Mouse (Mus musculus): ENCODE results near the gene Slc16a3. TPM values are rescaled to one million over a fixed set of nuclear protein-coding genes. Genes with fewer than 3 reads are reported as not detected.

The Slc16a3 gene
- polyA plus RNA-seq (2015; fragmentation: Nextera tagmentation; extraction: Ambion mirVana), result 12.7 and 16.8 TPM in 2 replicates

DNA sequence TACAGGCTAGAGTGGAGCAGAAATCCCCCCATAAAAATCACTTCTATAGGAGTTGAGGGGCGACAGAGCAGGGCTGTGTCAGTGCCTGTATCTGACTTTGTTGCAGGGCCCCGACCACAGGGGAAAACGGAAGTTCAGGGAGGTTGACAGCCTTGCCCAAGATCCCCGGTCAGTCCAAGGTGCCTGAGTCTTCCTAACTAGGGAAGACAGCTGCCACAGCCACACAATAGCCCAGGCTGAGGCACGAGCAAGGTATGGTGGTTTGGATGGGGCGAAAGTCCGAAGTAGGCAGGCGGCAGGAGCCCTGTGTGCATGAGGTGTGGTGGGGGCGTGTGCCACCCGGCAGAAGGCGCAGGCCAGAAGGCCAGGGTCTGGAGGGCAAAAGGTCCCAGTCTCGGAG lies at the start of gene Slc16a3:
TSS of gene Slc16a3 (plus strand) at position 153 of the 400 bp plus-strand sequence.
- Histone ChIP-seq H3K4me2 (peak within 1 kb of the TSS; percentile 62), H3K4me3 (peak within 1 kb of the TSS; percentile 43), H3K36me3 (no peaks in the 10 kb centered on the region), H3K27ac (replicated peaks) (no peak within 1 kb of the TSS), H3K4me1 (replicated peaks) (peaks cover 37% of the 10 kb centered on the region), H3K27me3 (peaks cover 32% of the 10 kb centered on the region), H3K9me3 (no peaks in the 10 kb centered on the region), H3K9ac (peak within 1 kb of the TSS; percentile 44)
- ATAC-seq (ENCODE audit: low read depth), result no peak
- 39% methylated on average over 12 of the region's 12 CpGs for WGBS

DNA sequence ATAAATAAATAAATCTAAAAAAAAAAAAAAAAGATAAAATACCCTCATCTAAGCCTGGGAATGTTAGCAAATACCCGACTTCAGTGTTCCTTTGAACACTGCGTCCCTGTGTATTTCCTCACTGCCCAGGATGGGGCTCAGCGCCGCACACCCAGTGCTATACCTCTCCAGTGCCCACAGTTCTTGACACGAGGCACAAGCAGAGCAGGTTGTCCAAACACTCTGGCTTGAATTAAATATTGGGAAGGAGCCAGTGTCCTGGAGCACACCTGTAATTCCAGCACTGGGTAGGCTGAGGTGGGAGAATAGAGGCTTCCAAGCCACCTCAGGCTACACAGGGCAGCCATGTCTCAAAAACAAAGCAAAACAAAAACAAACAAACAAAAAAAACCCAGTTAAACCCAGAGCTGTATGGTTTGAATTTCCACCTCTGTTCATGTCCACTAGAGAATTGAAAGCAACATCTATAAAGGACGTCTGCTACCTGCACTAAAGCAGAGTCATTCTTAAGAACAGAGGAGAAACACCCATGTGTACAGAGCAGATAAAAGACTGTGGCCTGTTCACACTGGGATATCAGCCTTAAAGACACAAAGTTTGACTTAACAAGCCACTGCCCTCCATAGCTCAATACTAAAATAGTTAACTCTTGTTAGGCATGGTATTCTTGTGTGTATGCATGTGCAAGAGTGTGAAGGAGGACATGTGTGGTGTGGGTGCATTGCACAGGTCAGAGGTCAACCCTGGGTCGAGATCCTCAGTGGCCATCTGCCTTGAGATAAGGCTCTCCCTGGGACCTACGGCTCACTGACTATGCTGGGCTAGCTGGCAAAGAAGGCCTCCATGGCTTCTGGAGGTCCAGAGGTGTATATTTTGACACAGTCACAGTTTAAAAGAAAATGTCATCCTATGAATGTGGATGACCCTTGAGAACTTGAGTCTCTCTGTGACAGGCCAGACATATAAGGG lies 47.7 kb upstream of the Slc16a3 start:
- Histone ChIP-seq H3K27ac (replicated peaks) (no peak overlapping the region), H3K36me3 (peaks cover 28% of the 10 kb centered on the region)
- 86% methylated on average over 8 of the region's 8 CpGs for whole genome bisulfite sequencing

GRCm38 (mm10) chr11:120901729-120902486 lies 46.4 kb upstream of the Slc16a3 start:
- H3K9me3 ChIP-seq, result no peaks in the 10 kb centered on the region
- 81% methylated on average over 21 of the region's 21 CpGs for WGBS
- no peak overlapping the region for H3K9ac ChIP-seq
- no peaks in the 10 kb centered on the region for H3K27me3 ChIP-seq
- no peaks in the 10 kb centered on the region for H3K4me1 ChIP-seq (replicated peaks)
- H3K27ac ChIP-seq (replicated peaks), result no peak overlapping the region
- no peak overlapping the region for H3K4me3 ChIP-seq
- no peak for ATAC-seq (ENCODE audit: low read depth)
- peaks cover 15% of the 10 kb centered on the region for H3K36me3 ChIP-seq
- H3K4me2 ChIP-seq, result no peak overlapping the region

More for the DNA sequence above, 47.7 kb upstream of the Slc16a3 start:
- Histone ChIP-seq H3K9me3 (no peaks in the 10 kb centered on the region), H3K4me2 (no peak overlapping the region), H3K9ac (no peak overlapping the region), H3K4me1 (replicated peaks) (no peaks in the 10 kb centered on the region), H3K4me3 (no peak overlapping the region), H3K27me3 (no peaks in the 10 kb centered on the region)
- ATAC-seq (ENCODE audit: low read depth), result no peak

DNA sequence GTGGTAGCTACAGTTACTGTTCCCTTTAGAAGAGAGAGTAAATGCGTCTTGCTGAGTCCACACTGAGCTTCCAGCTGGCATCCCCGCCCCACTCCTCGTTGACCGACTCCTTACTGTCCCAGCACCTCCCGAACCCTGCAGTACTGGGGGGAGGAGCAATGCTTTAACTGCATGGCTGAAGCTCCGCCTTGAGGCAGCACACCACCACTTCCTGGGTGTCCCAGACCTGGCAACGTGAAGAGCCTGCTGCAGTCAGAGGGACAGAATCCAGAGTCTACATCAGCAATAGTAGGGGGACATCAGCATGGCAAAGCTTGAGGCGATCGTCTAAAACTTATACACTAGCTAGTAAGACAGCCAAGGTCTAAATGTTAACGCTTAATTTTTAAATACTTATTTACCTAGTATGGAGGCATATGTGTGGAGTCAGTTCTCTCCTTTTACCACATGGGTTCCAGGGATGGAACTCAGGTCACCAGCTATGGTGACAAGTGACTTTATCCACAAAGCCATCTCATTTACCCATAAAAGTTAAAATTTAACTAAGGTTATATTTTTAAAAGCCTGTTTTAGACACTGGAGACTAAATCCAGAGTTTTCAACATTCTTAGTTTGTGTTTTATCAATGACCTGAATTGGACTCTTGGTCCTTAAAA lies 45.7 kb upstream of the Slc16a3 start:
- Histone ChIP-seq H3K27ac (replicated peaks) (no peak overlapping the region), H3K4me3 (no peak overlapping the region), H3K9ac (no peak overlapping the region), H3K27me3 (no peaks in the 10 kb centered on the region), H3K4me1 (replicated peaks) (no peaks in the 10 kb centered on the region), H3K36me3 (peaks cover 12% of the 10 kb centered on the region), H3K9me3 (no peaks in the 10 kb centered on the region), H3K4me2 (no peak overlapping the region)
- WGBS, result 44% methylated on average over 10 of the region's 10 CpGs
- ATAC-seq (ENCODE audit: low read depth), result no peak

GRCm38 (mm10) chr11:120903159-120903850 lies 45.0 kb upstream of the Slc16a3 start:
- Histone ChIP-seq H3K27me3 (no peaks in the 10 kb centered on the region), H3K4me3 (no peak overlapping the region), H3K9me3 (no peaks in the 10 kb centered on the region), H3K36me3 (peaks cover 10% of the 10 kb centered on the region; the same call in 1 of the 2 replicates), H3K9ac (no peak overlapping the region), H3K4me1 (replicated peaks) (no peaks in the 10 kb centered on the region), H3K4me2 (no peak overlapping the region), H3K27ac (replicated peaks) (no peak overlapping the region)
- no peak for ATAC-seq (ENCODE audit: low read depth)
- WGBS, result 85% methylated on average over 24 of the region's 24 CpGs

DNA sequence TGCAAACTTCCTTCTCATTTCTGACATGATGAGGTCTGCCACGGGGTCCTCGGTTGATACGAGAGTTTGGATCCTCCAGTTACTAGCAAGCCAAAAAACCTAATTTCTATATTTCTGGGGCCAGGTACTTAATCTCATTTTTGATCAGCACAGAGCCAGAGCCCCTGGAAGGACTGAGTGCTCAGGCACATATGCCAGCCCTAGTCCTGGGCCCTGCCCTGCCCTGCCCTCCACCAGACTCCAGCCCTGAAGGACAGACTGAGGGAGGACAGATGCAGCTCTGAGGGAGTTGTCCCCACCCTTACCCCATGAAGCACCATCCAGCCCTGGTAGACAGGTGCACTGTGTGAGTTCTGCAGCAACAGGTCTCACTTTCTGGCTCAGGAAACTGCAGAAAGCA lies 43.7 kb upstream of the Slc16a3 start:
- Histone ChIP-seq H3K4me1 (replicated peaks) (no peaks in the 10 kb centered on the region), H3K27ac (replicated peaks) (no peak overlapping the region), H3K27me3 (no peaks in the 10 kb centered on the region), H3K9ac (no peak overlapping the region), H3K9me3 (no peaks in the 10 kb centered on the region), H3K36me3 (peaks cover 10% of the 10 kb centered on the region; the same call in 1 of the 2 replicates), H3K4me2 (no peak overlapping the region), H3K4me3 (no peak overlapping the region)
- 93% methylated on average over 3 of the region's 3 CpGs for WGBS
- no peak for ATAC-seq (ENCODE audit: low read depth)

DNA sequence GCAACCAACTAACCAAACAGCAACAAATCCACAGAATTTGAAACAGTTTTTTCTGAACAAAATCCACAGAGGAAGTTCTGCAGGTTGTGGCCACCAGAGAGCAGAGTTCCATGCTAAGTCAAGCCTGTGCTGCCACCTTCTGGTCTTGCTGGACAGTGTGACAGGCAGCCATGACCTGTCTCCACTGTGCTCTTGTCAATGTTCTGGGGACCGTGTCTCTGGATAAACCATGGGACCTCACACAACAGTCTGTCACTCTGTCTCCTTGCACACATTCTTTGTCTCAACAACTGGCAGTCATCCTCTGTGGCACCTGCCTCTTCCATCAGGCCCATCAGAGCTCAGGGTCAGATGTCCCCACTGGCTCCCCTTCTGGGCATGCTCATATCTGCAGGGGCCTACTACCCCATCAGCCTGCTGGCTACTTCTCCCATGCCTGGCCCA lies 42.8 kb upstream of the Slc16a3 start:
- Histone ChIP-seq H3K9me3 (no peaks in the 10 kb centered on the region), H3K9ac (no peak overlapping the region), H3K27ac (replicated peaks) (no peak overlapping the region), H3K27me3 (no peaks in the 10 kb centered on the region), H3K4me1 (replicated peaks) (no peaks in the 10 kb centered on the region), H3K4me3 (no peak overlapping the region), H3K4me2 (no peak overlapping the region), H3K36me3 (peaks cover 10% of the 10 kb centered on the region; the same call in 1 of the 2 replicates)
- 28% methylated on average over 1 of the region's 1 CpGs for WGBS
- ATAC-seq (ENCODE audit: low read depth), result peak; percentile 36; the same call in 1 of the 2 replicates

DNA sequence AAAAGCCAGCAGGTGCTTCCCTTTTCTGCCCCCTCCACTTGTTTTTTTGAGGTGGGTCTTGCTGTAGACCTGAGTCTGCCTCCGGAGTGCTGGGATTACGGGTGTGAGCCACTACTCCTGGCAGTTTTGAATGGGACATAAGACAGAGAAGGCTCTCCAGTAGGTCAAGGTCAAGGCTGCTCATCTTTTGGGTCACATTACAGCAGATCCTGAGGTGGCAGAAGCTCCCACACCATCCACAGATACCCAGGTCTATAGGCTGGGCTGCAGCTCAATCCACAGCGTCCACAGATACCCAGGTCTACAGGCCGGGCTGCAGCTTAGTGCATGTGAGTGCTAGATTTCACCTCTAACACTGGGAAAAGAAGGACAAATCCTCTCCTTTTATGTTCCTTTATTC lies 34.5 kb upstream of the Slc16a3 start:
- no peak overlapping the region for H3K4me3 ChIP-seq
- no peak overlapping the region for H3K27ac ChIP-seq (replicated peaks)
- no peaks in the 10 kb centered on the region for H3K9me3 ChIP-seq
- H3K4me1 ChIP-seq (replicated peaks), result no peaks in the 10 kb centered on the region
- no peaks in the 10 kb centered on the region for H3K27me3 ChIP-seq
- no peak overlapping the region for H3K4me2 ChIP-seq
- peaks cover 20% of the 10 kb centered on the region for H3K36me3 ChIP-seq
- no peak overlapping the region for H3K9ac ChIP-seq
- no peak for ATAC-seq (ENCODE audit: low read depth)
- WGBS, result 94% methylated on average over 4 of the region's 4 CpGs

GRCm38 (mm10) chr11:120916477-120916876 lies 31.8 kb upstream of the Slc16a3 start:
- H3K36me3 ChIP-seq, result peaks cover 44% of the 10 kb centered on the region
- no peaks in the 10 kb centered on the region for H3K27me3 ChIP-seq
- ATAC-seq (ENCODE audit: low read depth), result no peak
- no peaks in the 10 kb centered on the region for H3K9me3 ChIP-seq
- H3K4me1 ChIP-seq (replicated peaks), result no peaks in the 10 kb centered on the region
- H3K27ac ChIP-seq (replicated peaks), result no peak overlapping the region
- no peak overlapping the region for H3K4me2 ChIP-seq
- no peak overlapping the region for H3K4me3 ChIP-seq
- no peak overlapping the region for H3K9ac ChIP-seq
- WGBS, result 83% methylated on average over 3 of the region's 3 CpGs

DNA sequence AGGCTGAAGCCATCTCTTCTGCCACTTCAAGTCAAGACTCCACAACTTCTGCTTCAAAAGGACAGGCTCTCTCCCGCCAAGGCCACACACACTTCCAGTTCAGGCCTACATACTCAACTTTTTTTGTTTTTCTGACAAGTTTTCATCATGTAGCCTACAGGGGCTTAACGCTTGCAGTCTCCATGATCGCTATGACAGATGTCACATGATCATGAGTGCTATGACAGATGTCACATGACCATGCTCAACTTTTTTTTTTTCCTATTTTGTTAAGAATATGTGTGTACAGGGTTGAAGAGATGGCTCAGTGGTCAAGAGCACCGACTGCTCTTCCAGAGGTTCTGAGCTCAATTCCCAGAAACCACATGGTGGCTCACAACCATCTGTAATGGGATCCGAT lies 30.5 kb upstream of the Slc16a3 start:
- Histone ChIP-seq H3K4me3 (no peak overlapping the region), H3K9ac (no peak overlapping the region), H3K27me3 (no peaks in the 10 kb centered on the region), H3K9me3 (no peaks in the 10 kb centered on the region), H3K27ac (replicated peaks) (no peak overlapping the region), H3K4me1 (replicated peaks) (no peaks in the 10 kb centered on the region), H3K4me2 (no peak overlapping the region), H3K36me3 (peaks cover 49% of the 10 kb centered on the region)
- WGBS, result 93% methylated on average over 5 of the region's 5 CpGs
- no peak for ATAC-seq (ENCODE audit: low read depth)

GRCm38 (mm10) chr11:120922528-120922927 lies 25.8 kb upstream of the Slc16a3 start:
- Histone ChIP-seq H3K27ac (replicated peaks) (no peak overlapping the region), H3K4me2 (no peak overlapping the region), H3K4me1 (replicated peaks) (no peaks in the 10 kb centered on the region), H3K9me3 (no peaks in the 10 kb centered on the region), H3K36me3 (peaks cover 48% of the 10 kb centered on the region), H3K4me3 (no peak overlapping the region), H3K9ac (no peak overlapping the region), H3K27me3 (no peaks in the 10 kb centered on the region)
- ATAC-seq (ENCODE audit: low read depth), result no peak
- 93% methylated on average over 3 of the region's 3 CpGs for WGBS
